Mouse (Mus musculus) megakaryocyte, embryonic 14.5 days (primary cell): ENCODE measurements around the gene Eml1.

Source experiments
- FLI1 ChIP-seq: IDR thresholded peaks from 2 replicates; pipeline ENCODE4 v1.6.1; 2012; ENCODE audit warnings: low read length, inconsistent platforms, mixed read lengths
- GATA1 ChIP-seq: IDR thresholded peaks from 3 replicates; pipeline ENCODE4 v1.6.1; 2012; ENCODE audit warnings: mixed read lengths, low read length, inconsistent platforms, borderline replicate concordance

DNA sequence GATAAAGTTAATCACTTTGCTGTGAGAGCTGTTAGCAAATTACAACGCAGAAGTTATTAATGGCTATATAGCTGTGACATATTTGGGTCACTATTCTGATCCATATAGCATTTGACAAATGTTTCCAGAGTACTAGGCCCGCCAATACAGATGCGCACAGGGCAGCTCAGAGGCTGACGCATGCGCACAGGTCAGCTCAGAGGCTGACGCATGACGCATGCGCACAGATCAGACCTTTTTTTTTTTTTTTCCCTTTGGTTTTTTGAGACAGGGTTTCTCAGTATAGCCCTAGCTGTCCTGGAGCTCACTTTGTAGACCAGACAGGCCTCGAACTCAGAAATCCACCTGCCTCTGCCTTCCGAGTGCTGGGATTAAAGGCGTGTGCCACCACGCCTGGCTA is 144.7 kb downstream of the Eml1 start:
- TF ChIP-seq GATA1 (no peak), FLI1 (no peak)
